Mouse (Mus musculus): ENCODE results near the gene Tspyl1.
A peak's percentile ranks its signal among the peaks of the same experiment; 100 is the strongest.

The Tspyl1 gene

GRCm38 (mm10) chr10:34300368-34300767 lies 18.4 kb downstream of the Tspyl1 start:
- DNase-seq (ENCODE audit: low read depth, low spot score), result peak; percentile 10

GRCm38 (mm10) chr10:34307070-34307469 lies 25.1 kb downstream of the Tspyl1 start:
- DNase-seq (ENCODE audit: low read depth, low spot score), result peak; percentile 49

GRCm38 (mm10) chr10:34309915-34310685 lies 28.1 kb downstream of the Tspyl1 start:
- DNase-seq (ENCODE audit: low read depth, low spot score), result peak; percentile 10

- peak; percentile 58 for DNase-seq (ENCODE audit: low read depth, low spot score)
Measured at GRCm38 (mm10) chr10:34312536-34312935, 30.5 kb downstream of the Tspyl1 start.

- peak; percentile 97 for DNase-seq (ENCODE audit: low read depth, low spot score)
Measured at GRCm38 (mm10) chr10:34316571-34317216, 34.7 kb downstream of the Tspyl1 start.

GRCm38 (mm10) chr10:34317217-34317606 lies 35.2 kb downstream of the Tspyl1 start:
- no peak for DNase-seq (ENCODE audit: low read depth, low spot score)

GRCm38 (mm10) chr10:34320809-34321208 lies 38.8 kb downstream of the Tspyl1 start:
- DNase-seq (ENCODE audit: low read depth, low spot score), result no peak

- DNase-seq (ENCODE audit: low read depth, low spot score), result peak; percentile 56
Measured at GRCm38 (mm10) chr10:34326701-34327100, 44.7 kb downstream of the Tspyl1 start.

- no peak for DNase-seq (ENCODE audit: low read depth, low spot score)
Measured at GRCm38 (mm10) chr10:34327144-34327543, 45.2 kb downstream of the Tspyl1 start.

- DNase-seq (ENCODE audit: low read depth, low spot score), result peak; percentile 85
Measured at GRCm38 (mm10) chr10:34328310-34328709, 46.3 kb downstream of the Tspyl1 start.
